Mouse (Mus musculus) heart, embryonic 15.5 days (tissue): Measurements from ENCODE around the gene Lyl1. TPM values are rescaled to one million over a fixed set of nuclear protein-coding genes. Genes with fewer than 3 reads are reported as not detected.

Experiments used
- ATAC-seq: fragments of 200-750 bp; cut with Nextera tagmentation; replicated peaks from 2 replicates; pipeline ENCODE4 v1.8.0; 2017; ENCODE audit warnings: low read depth, moderate TSS enrichment; ENCODE audit not compliant: insufficient number of reproducible peaks, insufficient read depth, low FRiP score
- H3K27ac ChIP-seq: fragments of 300-500 bp; sonication (generic); 2 replicates; pipeline ENCODE4 v1.5.1; 2015; ENCODE audit warnings: mild to moderate bottlenecking, inconsistent platforms
- H3K27me3 ChIP-seq: fragments of 300-500 bp; sonication (generic); 2 replicates; pipeline ENCODE4 v1.6.1; 2015; ENCODE audit warnings: inconsistent platforms
- H3K36me3 ChIP-seq: fragments of 300-500 bp; sonication (generic); 2 replicates; pipeline ENCODE4 v1.6.1; 2015; ENCODE audit warnings: mild to moderate bottlenecking, inconsistent platforms
- H3K4me1 ChIP-seq: fragments of 300-500 bp; sonication (generic); replicated peaks from 2 replicates; pipeline ENCODE4 v1.6.1; 2015; ENCODE audit warnings: inconsistent platforms
- H3K4me2 ChIP-seq: fragments of 300-500 bp; sonication (generic); 2 replicates; pipeline ENCODE4 v1.6.1; 2015; ENCODE audit warnings: inconsistent platforms, mild to moderate bottlenecking, moderate library complexity
- H3K4me3 ChIP-seq: fragments of 300-500 bp; sonication (generic); 2 replicates; pipeline ENCODE4 v1.5.1; 2015; ENCODE audit warnings: mild to moderate bottlenecking, inconsistent platforms
- H3K9ac ChIP-seq: fragments of 300-500 bp; sonication (generic); 2 replicates; pipeline ENCODE4 v1.6.1; 2015; ENCODE audit warnings: mild to moderate bottlenecking, inconsistent platforms
- H3K9me3 ChIP-seq: fragments of 300-500 bp; sonication (generic); replicated peaks from 2 replicates; pipeline ENCODE4 v1.6.1; 2016; ENCODE audit warnings: inconsistent platforms
- WGBS: fragments of 180-500 bp; shearing (Covaris S2); methylation state at CpG from one replicate; pipeline ENCODE4 v1.1.7; 2015; ENCODE audit warnings: mixed read lengths; 5-methylcytosine and 5-hydroxymethylcytosine counted together
- polyA plus RNA-seq: library from polyadenylated mRNA; unstranded; fragments of >200 nt; fragmentation: Nextera tagmentation; extraction: Ambion mirVana; gene quantifications from 2 replicates; pipeline ENCODE4 v1.2.1, GENCODE M21; 2015

The Lyl1 gene
- polyA plus RNA-seq, 1 experiment from 2014 or later, result 9.2 TPM

DNA sequence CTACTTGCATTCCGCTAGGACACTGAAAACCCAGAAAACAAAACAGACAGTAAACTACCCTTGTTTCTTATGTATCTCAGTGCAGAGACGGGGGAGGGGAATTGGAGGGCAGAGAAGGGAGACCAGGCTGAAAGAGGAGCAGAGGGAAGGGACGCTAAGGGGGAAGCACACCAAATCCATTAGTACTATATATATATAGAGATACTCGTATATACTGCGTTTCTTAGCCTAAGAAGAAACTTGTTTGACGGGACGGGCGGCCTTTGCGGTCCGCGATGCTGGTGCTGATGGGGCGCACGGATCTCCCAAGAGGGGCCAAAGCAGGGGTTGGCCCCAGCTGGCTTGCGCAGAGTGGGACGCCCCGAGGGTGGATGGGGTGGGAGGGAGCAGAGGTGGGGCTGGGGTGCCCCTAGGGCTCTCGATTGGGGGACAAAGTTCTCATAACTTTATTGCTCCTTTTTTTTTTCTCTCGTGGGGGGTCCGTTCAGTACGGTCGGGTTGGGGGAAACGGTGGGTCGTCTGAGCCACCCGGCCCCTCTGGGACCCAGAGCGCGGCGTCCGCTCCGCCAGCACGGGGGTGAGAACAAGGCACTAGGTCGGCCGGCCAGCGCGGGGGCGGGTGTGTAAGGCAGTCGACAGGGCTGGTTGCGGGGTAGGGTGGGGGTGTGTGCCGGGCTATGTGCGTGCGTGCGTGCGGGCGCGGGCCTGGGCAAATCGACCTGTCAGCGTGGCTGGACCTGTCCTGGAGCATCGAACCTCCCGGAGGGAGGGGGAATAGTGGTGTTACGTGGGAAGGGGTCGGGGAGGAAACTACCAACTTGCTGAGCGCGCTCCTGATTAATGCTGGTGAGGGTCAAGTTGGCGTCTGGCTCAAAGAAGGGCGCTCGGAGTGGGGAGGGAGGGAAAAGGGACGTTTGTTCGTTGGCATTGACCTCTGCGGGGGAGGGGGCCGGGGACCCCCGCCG is 3.9 kb downstream of the Lyl1 start:
- peak overlapping the region; percentile 77 for H3K27ac ChIP-seq
- H3K4me1 ChIP-seq, result peaks cover 74% of the 10 kb centered on the region
- peak overlapping the region; percentile 40 for H3K4me3 ChIP-seq
- H3K36me3 ChIP-seq, result no peaks in the 10 kb centered on the region; the same call in 1 of the 2 replicates
- ATAC-seq, result no peak
- peak overlapping the region; percentile 62 for H3K4me2 ChIP-seq
- 7% methylated on average over 61 of the region's 61 CpGs for WGBS
- H3K27me3 ChIP-seq, result peaks cover 59% of the 10 kb centered on the region
- peak overlapping the region; percentile 52 for H3K9ac ChIP-seq
- H3K9me3 ChIP-seq, result no peaks in the 10 kb centered on the region

DNA sequence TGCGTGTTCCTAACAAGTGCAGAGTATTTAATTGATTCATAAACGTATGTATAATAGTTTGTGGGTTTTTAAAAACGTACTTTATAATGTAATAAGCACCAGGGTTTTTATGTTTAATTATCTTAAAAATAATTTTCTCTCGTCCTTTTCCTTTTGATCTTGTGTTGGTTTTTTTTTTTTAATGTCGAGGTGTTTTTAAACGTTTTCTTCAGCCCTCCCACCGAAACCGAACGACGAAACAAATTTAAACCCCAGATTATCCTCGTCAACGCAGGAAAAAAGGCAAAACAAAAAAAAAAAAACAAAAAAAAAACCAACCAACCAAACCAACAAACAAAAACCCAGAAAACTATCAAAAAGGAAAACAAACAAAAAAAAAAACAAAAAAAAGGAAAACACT is 4.7 kb downstream of the Lyl1 start:
- 21% methylated on average over 12 of the region's 12 CpGs for WGBS
- Histone ChIP-seq H3K4me1 (peaks cover 71% of the 10 kb centered on the region), H3K4me2 (peak overlapping the region; percentile 62), H3K27me3 (peaks cover 59% of the 10 kb centered on the region), H3K36me3 (no peaks in the 10 kb centered on the region; the same call in 1 of the 2 replicates), H3K9ac (peak overlapping the region; percentile 52), H3K27ac (peak overlapping the region; percentile 77), H3K9me3 (no peaks in the 10 kb centered on the region), H3K4me3 (peak overlapping the region; percentile 40)
- ATAC-seq, result no peak

- Histone ChIP-seq H3K4me3 (peak overlapping the region; percentile 39), H3K27ac (peak overlapping the region; percentile 83), H3K9ac (peak overlapping the region; percentile 49), H3K9me3 (no peaks in the 10 kb centered on the region), H3K4me2 (peak overlapping the region; percentile 56), H3K27me3 (peaks cover 59% of the 10 kb centered on the region), H3K36me3 (no peaks in the 10 kb centered on the region; the same call in 1 of the 2 replicates), H3K4me1 (peaks cover 69% of the 10 kb centered on the region)
- 0 out of 2 replicates have a peak, but pooled peaks have one; percentile 17 for ATAC-seq
- 8% methylated on average over 45 of the region's 45 CpGs for WGBS
These were observed 5.5 kb downstream of the Lyl1 start for GRCm38 (mm10) chr8:84706610-84707266.

- Histone ChIP-seq H3K9ac (peak overlapping the region; percentile 49), H3K27me3 (peaks cover 57% of the 10 kb centered on the region), H3K36me3 (no peaks in the 10 kb centered on the region; the same call in 1 of the 2 replicates), H3K27ac (peak overlapping the region; percentile 83), H3K4me1 (peaks cover 75% of the 10 kb centered on the region), H3K4me3 (peak overlapping the region; percentile 39), H3K4me2 (peak overlapping the region; percentile 56), H3K9me3 (no peaks in the 10 kb centered on the region)
- 0 out of 2 replicates have a peak, but pooled peaks have one; percentile 4 for ATAC-seq
- 21% methylated on average over 22 of the region's 22 CpGs for WGBS
These were observed 6.1 kb downstream of the Lyl1 start for GRCm38 (mm10) chr8:84707267-84707883.

- peaks cover 50% of the 10 kb centered on the region for H3K27me3 ChIP-seq
These were observed 6.8 kb downstream of the Lyl1 start for GRCm38 (mm10) chr8:84708071-84708541.

GRCm38 (mm10) chr8:84708774-84709475 is 7.7 kb downstream of the Lyl1 start:
- ATAC-seq, result peak; percentile 43
- Histone ChIP-seq H3K4me1 (peaks cover 76% of the 10 kb centered on the region), H3K36me3 (no peaks in the 10 kb centered on the region; the same call in 1 of the 2 replicates), H3K27me3 (peaks cover 45% of the 10 kb centered on the region), H3K4me2 (no peak overlapping the region), H3K9me3 (no peaks in the 10 kb centered on the region), H3K9ac (no peak overlapping the region), H3K27ac (no peak overlapping the region; the same call in 1 of the 2 replicates), H3K4me3 (no peak overlapping the region)
- 20% methylated on average over 12 of the region's 12 CpGs for WGBS

More at GRCm38 (mm10) chr8:84708071-84708541, 6.8 kb downstream of the Lyl1 start:
- Histone ChIP-seq H3K4me2 (peak overlapping the region; percentile 56), H3K9me3 (no peaks in the 10 kb centered on the region), H3K4me3 (peak overlapping the region; percentile 39), H3K4me1 (peaks cover 76% of the 10 kb centered on the region), H3K27ac (peak overlapping the region; percentile 83), H3K9ac (peak overlapping the region; percentile 37), H3K36me3 (no peaks in the 10 kb centered on the region; the same call in 1 of the 2 replicates)
- no peak for ATAC-seq
- 29% methylated on average over 15 of the region's 15 CpGs for WGBS

- Histone ChIP-seq H3K27ac (peak overlapping the region; percentile 33; the same call in 1 of the 2 replicates), H3K4me3 (no peak overlapping the region), H3K4me1 (peaks cover 76% of the 10 kb centered on the region), H3K9ac (peak overlapping the region; percentile 27; the same call in 1 of the 2 replicates), H3K27me3 (peaks cover 35% of the 10 kb centered on the region), H3K36me3 (no peaks in the 10 kb centered on the region), H3K4me2 (no peak overlapping the region), H3K9me3 (no peaks in the 10 kb centered on the region)
- WGBS, result 94% methylated on average over 1 of the region's 1 CpGs
- ATAC-seq, result no peak
These were observed 8.7 kb downstream of the Lyl1 start for GRCm38 (mm10) chr8:84709931-84710330.

GRCm38 (mm10) chr8:84711312-84711711 is 10.1 kb downstream of the Lyl1 start:
- H3K36me3 ChIP-seq, result no peaks in the 10 kb centered on the region
- H3K4me2 ChIP-seq, result no peak overlapping the region
- H3K9me3 ChIP-seq, result no peaks in the 10 kb centered on the region
- H3K27me3 ChIP-seq, result peaks cover 30% of the 10 kb centered on the region
- ATAC-seq, result no peak
- H3K4me3 ChIP-seq, result no peak overlapping the region
- no peak overlapping the region for H3K9ac ChIP-seq
- WGBS, result 45% methylated on average over 3 of the region's 3 CpGs
- peak overlapping the region; percentile 80 for H3K27ac ChIP-seq
- peaks cover 77% of the 10 kb centered on the region for H3K4me1 ChIP-seq

DNA sequence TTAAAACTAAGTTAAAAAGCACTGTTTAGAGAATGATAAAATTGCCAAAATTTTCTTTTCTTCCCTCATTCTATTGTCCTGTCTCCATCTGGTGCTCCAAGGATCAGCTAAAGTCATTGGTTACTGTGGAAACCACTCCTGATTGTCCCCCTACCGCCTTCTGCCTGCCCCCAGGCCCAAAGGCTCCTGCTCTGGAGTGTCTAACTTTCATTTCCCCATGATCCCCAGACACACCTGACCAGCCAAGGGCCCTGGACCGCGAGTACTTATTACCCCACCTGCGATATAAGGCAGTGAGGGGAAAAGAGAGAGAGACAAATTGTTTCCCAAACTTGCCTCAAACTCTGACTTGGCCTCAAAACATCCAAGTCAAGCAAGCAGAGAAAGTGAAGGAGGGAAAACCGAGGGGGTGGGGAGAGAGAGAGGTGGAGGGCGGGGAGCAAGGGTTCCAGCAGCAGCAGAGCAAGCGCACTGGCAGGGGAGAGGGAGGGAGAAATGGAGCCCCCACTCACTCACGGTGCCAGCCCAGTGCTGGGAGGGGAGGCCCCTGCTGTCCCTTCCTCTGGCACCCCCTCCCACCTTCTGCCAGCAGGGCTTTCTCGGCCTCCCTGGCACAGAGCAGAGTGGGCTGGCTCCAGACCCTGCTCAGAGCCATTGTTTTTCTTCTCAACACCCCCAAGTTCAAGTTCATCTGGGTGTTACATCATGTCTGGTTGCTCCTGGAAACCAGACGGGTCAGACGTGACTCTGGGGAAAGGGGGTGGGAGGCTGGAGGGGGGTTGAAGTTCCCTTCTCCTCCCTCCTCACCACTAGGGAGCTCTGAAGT is 10.9 kb downstream of the Lyl1 start:
- Histone ChIP-seq H3K27me3 (peaks cover 28% of the 10 kb centered on the region), H3K4me1 (peaks cover 74% of the 10 kb centered on the region), H3K27ac (peak overlapping the region; percentile 80), H3K9me3 (no peaks in the 10 kb centered on the region), H3K4me3 (no peak overlapping the region), H3K4me2 (peak overlapping the region; percentile 23), H3K9ac (no peak overlapping the region), H3K36me3 (no peaks in the 10 kb centered on the region)
- 29% methylated on average over 11 of the region's 11 CpGs for WGBS
- ATAC-seq, result peak; percentile 67

DNA sequence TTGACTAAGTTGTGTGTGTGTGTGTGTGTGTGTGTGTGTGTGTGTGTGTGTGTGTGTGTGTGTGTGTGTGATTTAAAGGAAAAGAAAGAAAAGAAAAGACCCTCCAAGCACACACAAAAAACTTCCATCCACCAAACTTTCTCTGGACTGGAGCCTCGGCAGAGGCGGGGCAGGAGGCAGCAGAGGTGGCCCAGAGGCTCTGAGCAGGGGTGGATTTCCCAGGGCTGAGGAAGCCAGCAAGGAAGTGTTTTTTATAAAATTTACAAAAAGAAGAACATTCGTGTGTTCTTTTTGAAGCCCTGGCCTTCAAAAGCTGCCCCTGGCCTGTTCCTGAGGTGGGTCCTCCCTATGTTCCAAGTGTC is 11.5 kb downstream of the Lyl1 start:
- peaks cover 27% of the 10 kb centered on the region for H3K27me3 ChIP-seq
- H3K9ac ChIP-seq, result no peak overlapping the region
- peaks cover 69% of the 10 kb centered on the region for H3K4me1 ChIP-seq
- no peak for ATAC-seq
- 27% methylated on average over 3 of the region's 3 CpGs for WGBS
- peak overlapping the region; percentile 80 for H3K27ac ChIP-seq
- no peaks in the 10 kb centered on the region for H3K9me3 ChIP-seq
- 0 out of 2 replicates have a peak, but pooled peaks cover 3% of the 10 kb centered on the region for H3K36me3 ChIP-seq
- H3K4me2 ChIP-seq, result no peak overlapping the region
- no peak overlapping the region for H3K4me3 ChIP-seq
